Mouse (Mus musculus) forebrain, embryonic 15.5 days (tissue): ENCODE measurements around the gene Pgs1. TPM values are rescaled to one million over a fixed set of nuclear protein-coding genes. Genes with fewer than 3 reads are reported as not detected.

ENCODE experiments used
- ATAC-seq: fragments of 200-750 bp; cut with Nextera tagmentation; replicated peaks from 2 replicates; pipeline ENCODE4 v1.8.0; 2017; ENCODE audit warnings: mild to moderate bottlenecking, moderate TSS enrichment, moderate library complexity
- H3K27ac ChIP-seq: fragments of 300-500 bp; sonication (generic); replicated peaks from 2 replicates; pipeline ENCODE4 v1.5.1; 2015; ENCODE audit warnings: mild to moderate bottlenecking, inconsistent platforms
- H3K27me3 ChIP-seq: fragments of 300-500 bp; sonication (generic); 2 replicates; pipeline ENCODE4 v1.6.1; 2015; ENCODE audit warnings: inconsistent platforms
- H3K36me3 ChIP-seq: fragments of 300-500 bp; sonication (generic); 2 replicates; pipeline ENCODE4 v1.6.1; 2015; ENCODE audit warnings: mild to moderate bottlenecking, inconsistent platforms
- H3K4me1 ChIP-seq: fragments of 300-500 bp; sonication (generic); 2 replicates; pipeline ENCODE4 v1.6.1; 2015; ENCODE audit warnings: inconsistent platforms
- H3K4me2 ChIP-seq: fragments of 300-500 bp; sonication (generic); replicated peaks from 2 replicates; pipeline ENCODE4 v1.6.1; 2015; ENCODE audit warnings: mild to moderate bottlenecking, inconsistent platforms
- H3K4me3 ChIP-seq: fragments of 300-500 bp; sonication (generic); 2 replicates; pipeline ENCODE4 v1.5.1; 2015; ENCODE audit warnings: mild to moderate bottlenecking, inconsistent platforms
- H3K9ac ChIP-seq: fragments of 300-500 bp; sonication (generic); replicated peaks from 2 replicates; pipeline ENCODE4 v1.6.1; 2015; ENCODE audit warnings: mild to moderate bottlenecking, inconsistent platforms
- H3K9me3 ChIP-seq: fragments of 300-500 bp; sonication (generic); 2 replicates; pipeline ENCODE4 v1.6.1; 2016; ENCODE audit warnings: inconsistent platforms
- whole genome bisulfite sequencing: fragments of 180-500 bp; shearing (Covaris S2); methylation state at CpG from one replicate; pipeline ENCODE4 v1.1.7; 2015; ENCODE audit warnings: mixed read lengths; 5-methylcytosine and 5-hydroxymethylcytosine counted together
- polyA plus RNA-seq: library from polyadenylated mRNA; unstranded; fragments of >200 nt; fragmentation: Nextera tagmentation; extraction: Ambion mirVana; gene quantifications from 2 replicates; pipeline ENCODE4 v1.2.1, GENCODE M21; 2015

Pgs1 gene
- polyA plus RNA-seq, 1 experiment from 2014 or later, result 54.3 TPM

GRCm38 (mm10) chr11:118013339-118013738 is 27.2 kb downstream of the Pgs1 start:
- no peaks in the 10 kb centered on the region for H3K9me3 ChIP-seq
- no peak overlapping the region for H3K9ac ChIP-seq
- no peak overlapping the region for H3K4me3 ChIP-seq
- H3K27me3 ChIP-seq, result no peaks in the 10 kb centered on the region
- peaks cover 8% of the 10 kb centered on the region; the same call in 1 of the 2 replicates for H3K4me1 ChIP-seq
- no peak for ATAC-seq
- WGBS, result 76% methylated on average over 2 of the region's 2 CpGs
- no peak overlapping the region for H3K27ac ChIP-seq
- H3K4me2 ChIP-seq, result no peak overlapping the region
- peaks cover 13% of the 10 kb centered on the region for H3K36me3 ChIP-seq

- no peaks in the 10 kb centered on the region for H3K27me3 ChIP-seq
- no peak overlapping the region for H3K27ac ChIP-seq
- H3K4me2 ChIP-seq, result no peak overlapping the region
- peaks cover 18% of the 10 kb centered on the region for H3K36me3 ChIP-seq
- no peak for ATAC-seq
- H3K4me3 ChIP-seq, result no peak overlapping the region
- H3K9me3 ChIP-seq, result no peaks in the 10 kb centered on the region
- no peak overlapping the region for H3K9ac ChIP-seq
- peaks cover 4% of the 10 kb centered on the region; the same call in 1 of the 2 replicates for H3K4me1 ChIP-seq
- 89% methylated on average over 12 of the region's 12 CpGs for WGBS
These were observed 28.4 kb downstream of the Pgs1 start for GRCm38 (mm10) chr11:118014391-118014995.

- 88% methylated on average over 8 of the region's 8 CpGs for WGBS
These were observed 29.5 kb downstream of the Pgs1 start for GRCm38 (mm10) chr11:118015381-118016145.

GRCm38 (mm10) chr11:118018328-118018727 is 32.2 kb downstream of the Pgs1 start:
- Histone ChIP-seq H3K36me3 (peaks cover 26% of the 10 kb centered on the region), H3K27me3 (no peaks in the 10 kb centered on the region), H3K27ac (no peak overlapping the region), H3K4me2 (no peak overlapping the region), H3K9me3 (no peaks in the 10 kb centered on the region), H3K4me1 (no peaks in the 10 kb centered on the region), H3K9ac (no peak overlapping the region), H3K4me3 (no peak overlapping the region)
- 95% methylated on average over 4 of the region's 4 CpGs for WGBS
- no peak for ATAC-seq

More at GRCm38 (mm10) chr11:118015381-118016145, 29.5 kb downstream of the Pgs1 start:
- no peak overlapping the region for H3K4me3 ChIP-seq
- no peak overlapping the region for H3K9ac ChIP-seq
- ATAC-seq, result no peak
- no peak overlapping the region for H3K27ac ChIP-seq
- no peaks in the 10 kb centered on the region for H3K9me3 ChIP-seq
- H3K27me3 ChIP-seq, result no peaks in the 10 kb centered on the region
- peaks cover 22% of the 10 kb centered on the region for H3K36me3 ChIP-seq
- no peak overlapping the region for H3K4me2 ChIP-seq
- H3K4me1 ChIP-seq, result no peaks in the 10 kb centered on the region

- no peak overlapping the region for H3K4me2 ChIP-seq
- H3K4me1 ChIP-seq, result no peaks in the 10 kb centered on the region
- H3K9ac ChIP-seq, result no peak overlapping the region
- 57% methylated on average over 1 of the region's 1 CpGs for WGBS
- no peak overlapping the region for H3K27ac ChIP-seq
- peaks cover 33% of the 10 kb centered on the region for H3K36me3 ChIP-seq
- H3K4me3 ChIP-seq, result no peak overlapping the region
- ATAC-seq, result 0 out of 2 replicates have a peak, but pooled peaks have one; percentile 23
- H3K9me3 ChIP-seq, result no peaks in the 10 kb centered on the region
- no peaks in the 10 kb centered on the region for H3K27me3 ChIP-seq
These were observed 35.7 kb downstream of the Pgs1 start for GRCm38 (mm10) chr11:118021806-118022205.

- Histone ChIP-seq H3K4me2 (no peak overlapping the region), H3K36me3 (peaks cover 25% of the 10 kb centered on the region; the same call in 1 of the 2 replicates), H3K4me3 (no peak overlapping the region), H3K4me1 (no peaks in the 10 kb centered on the region), H3K27ac (no peak overlapping the region), H3K9me3 (no peaks in the 10 kb centered on the region), H3K9ac (no peak overlapping the region), H3K27me3 (no peaks in the 10 kb centered on the region)
- 89% methylated on average over 7 of the region's 7 CpGs for WGBS
- ATAC-seq, result no peak
These were observed 37.4 kb downstream of the Pgs1 start for GRCm38 (mm10) chr11:118023475-118023874.

GRCm38 (mm10) chr11:118024111-118024510 is 38.0 kb downstream of the Pgs1 start:
- Histone ChIP-seq H3K4me1 (no peaks in the 10 kb centered on the region), H3K27ac (no peak overlapping the region), H3K27me3 (no peaks in the 10 kb centered on the region), H3K9me3 (no peaks in the 10 kb centered on the region), H3K36me3 (peaks cover 25% of the 10 kb centered on the region; the same call in 1 of the 2 replicates), H3K4me2 (no peak overlapping the region), H3K4me3 (no peak overlapping the region), H3K9ac (no peak overlapping the region)
- no peak for ATAC-seq
- 91% methylated on average over 2 of the region's 2 CpGs for WGBS

- H3K9me3 ChIP-seq, result no peaks in the 10 kb centered on the region
- ATAC-seq, result no peak
- no peak overlapping the region for H3K4me3 ChIP-seq
- H3K27ac ChIP-seq, result no peak overlapping the region
- no peak overlapping the region for H3K4me2 ChIP-seq
- H3K4me1 ChIP-seq, result no peaks in the 10 kb centered on the region
- no peak overlapping the region for H3K9ac ChIP-seq
- 89% methylated on average over 6 of the region's 6 CpGs for WGBS
- H3K27me3 ChIP-seq, result no peaks in the 10 kb centered on the region
- H3K36me3 ChIP-seq, result peaks cover 9% of the 10 kb centered on the region; the same call in 1 of the 2 replicates
These were observed 43.1 kb downstream of the Pgs1 start for GRCm38 (mm10) chr11:118029170-118029569.

- WGBS, result 94% methylated on average over 9 of the region's 9 CpGs
These were observed 45.0 kb downstream of the Pgs1 start for GRCm38 (mm10) chr11:118031134-118031533.

GRCm38 (mm10) chr11:118034395-118034794 is 48.3 kb downstream of the Pgs1 start:
- no peak for ATAC-seq
- Histone ChIP-seq H3K9me3 (no peaks in the 10 kb centered on the region), H3K27me3 (no peaks in the 10 kb centered on the region), H3K27ac (no peak overlapping the region), H3K4me2 (no peak overlapping the region), H3K36me3 (no peaks in the 10 kb centered on the region), H3K4me1 (no peaks in the 10 kb centered on the region), H3K4me3 (no peak overlapping the region), H3K9ac (no peak overlapping the region)
- 88% methylated on average over 13 of the region's 13 CpGs for WGBS

More at GRCm38 (mm10) chr11:118031134-118031533, 45.0 kb downstream of the Pgs1 start:
- H3K27ac ChIP-seq, result no peak overlapping the region
- no peaks in the 10 kb centered on the region for H3K27me3 ChIP-seq
- H3K4me1 ChIP-seq, result no peaks in the 10 kb centered on the region
- no peak overlapping the region for H3K9ac ChIP-seq
- H3K9me3 ChIP-seq, result no peaks in the 10 kb centered on the region
- no peak for ATAC-seq
- H3K4me3 ChIP-seq, result no peak overlapping the region
- H3K4me2 ChIP-seq, result no peak overlapping the region
- H3K36me3 ChIP-seq, result 0 out of 2 replicates have a peak, but pooled peaks cover 3% of the 10 kb centered on the region

- Histone ChIP-seq H3K9ac (no peak overlapping the region), H3K4me3 (no peak overlapping the region), H3K36me3 (no peaks in the 10 kb centered on the region), H3K27ac (no peak overlapping the region), H3K4me2 (no peak overlapping the region), H3K9me3 (no peaks in the 10 kb centered on the region), H3K4me1 (no peaks in the 10 kb centered on the region), H3K27me3 (no peaks in the 10 kb centered on the region)
- 87% methylated on average over 9 of the region's 9 CpGs for WGBS
- ATAC-seq, result no peak
These were observed 49.0 kb downstream of the Pgs1 start for GRCm38 (mm10) chr11:118035068-118035467.

- H3K9ac ChIP-seq, result no peak overlapping the region
- H3K36me3 ChIP-seq, result no peaks in the 10 kb centered on the region
- no peak overlapping the region for H3K27ac ChIP-seq
- H3K4me3 ChIP-seq, result no peak overlapping the region
- H3K9me3 ChIP-seq, result no peaks in the 10 kb centered on the region
- no peak overlapping the region for H3K4me2 ChIP-seq
- no peak for ATAC-seq
- H3K27me3 ChIP-seq, result no peaks in the 10 kb centered on the region
- WGBS, result 86% methylated on average over 9 of the region's 9 CpGs
- peaks cover 12% of the 10 kb centered on the region; the same call in 1 of the 2 replicates for H3K4me1 ChIP-seq
These were observed 56.7 kb downstream of the Pgs1 start for GRCm38 (mm10) chr11:118042791-118043190.
